Mouse (Mus musculus) small intestine, adult 2 months (tissue): ENCODE measurements around the gene Dgkh.

ENCODE experiments used
- CTCF ChIP-seq: fragments of 200-500 bp; IDR thresholded peaks from 2 replicates; pipeline ENCODE4 v1.5.1; 2012; ENCODE audit warnings: low read depth, mild to moderate bottlenecking, control low read depth, inconsistent platforms, low read length, moderate library complexity, mixed read lengths; ENCODE audit not compliant: insufficient replicate concordance, insufficient read length; ENCODE audit errors: extremely low read depth
- POLR2A ChIP-seq: fragments of 200-500 bp; IDR thresholded peaks from 2 replicates; pipeline ENCODE4 v1.6.1; 2012; ENCODE audit warnings: low read depth, mild to moderate bottlenecking, control low read depth, inconsistent platforms, low read length, moderate library complexity

DNA sequence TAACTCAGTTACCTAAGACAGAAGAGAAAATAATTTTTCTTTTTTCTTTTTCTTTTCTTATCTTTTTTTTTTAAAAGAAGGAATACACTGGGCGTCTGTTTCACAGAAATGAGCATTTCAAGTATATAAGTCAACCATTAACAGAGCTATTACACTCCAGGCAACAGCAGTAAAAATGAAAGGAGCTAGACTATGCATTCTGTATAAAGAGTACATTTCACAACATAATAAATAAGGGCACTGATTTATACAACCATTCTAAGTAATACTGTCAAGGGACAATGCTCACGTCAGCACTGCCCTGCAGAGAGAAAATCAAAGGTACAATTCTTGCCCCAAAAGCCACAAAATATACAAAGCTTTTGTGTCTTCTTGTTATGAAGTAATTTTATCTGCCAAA, 168.3 kb downstream of the Dgkh start:
- TF ChIP-seq POLR2A (no peak), CTCF (no peak)
